Mouse (Mus musculus) lung, adult 2 months (tissue): ENCODE data around the gene Egln1. TPM values are rescaled to one million over a fixed set of nuclear protein-coding genes. Genes with fewer than 3 reads are reported as not detected.
A peak's percentile ranks its signal among the peaks of the same experiment; 100 is the strongest.

Source experiments
- DNase-seq: peaks from one replicate; pipeline ENCODE4 v3.0.0; 2022
- H3K4me1 ChIP-seq: fragments of 200-500 bp; 2 replicates; pipeline ENCODE4 v1.6.1; 2011; ENCODE audit warnings: low read length; ENCODE audit not compliant: control insufficient read depth, insufficient read depth
- H3K4me3 ChIP-seq: fragments of 200-500 bp; replicated peaks from 2 replicates; pipeline ENCODE3; 2011; ENCODE audit warnings: low read depth, mild to moderate bottlenecking, control low read depth, low read length; ENCODE audit errors: extremely low read depth
- CTCF ChIP-seq: fragments of 200-500 bp; IDR thresholded peaks from 2 replicates; pipeline ENCODE4 v1.5.1; 2011; ENCODE audit warnings: mild to moderate bottlenecking, low read length, control low read depth; ENCODE audit not compliant: insufficient read depth
- POLR2A ChIP-seq: fragments of 200-500 bp; IDR thresholded peaks from 2 replicates; pipeline ENCODE4 v1.6.1; 2011; ENCODE audit warnings: low read depth, mild to moderate bottlenecking, control low read depth, low read length, borderline replicate concordance; ENCODE audit errors: extremely low read depth
- WGBS: fragments of 180-500 bp; shearing (Covaris S2); methylation state at CpG from one replicate; pipeline ENCODE4 v1.1.7; 2018; 5-methylcytosine and 5-hydroxymethylcytosine counted together
- polyA plus RNA-seq: library from polyadenylated mRNA; depleted of rRNA; stranded (reverse); fragments of >200 nt; gene quantifications from 2 replicates; pipeline ENCODE4 v1.2.3, GENCODE M21; 2012; rRNA removed

Gene Egln1
- polyA plus RNA-seq: 33.7 and 40.2 TPM in 2 replicates

GRCm38 (mm10) chr8:124949209-124950068, at the start of gene Egln1:
Egln1 (minus strand) TSS chr8:124949324.
- Histone ChIP-seq H3K4me3 (peak within 1 kb of the TSS; percentile 95), H3K4me1 (peaks cover 14% of the 10 kb centered on the region)
- WGBS: 6% methylated on average over 64 of the region's 98 CpGs
- TF ChIP-seq POLR2A: peak; percentile 67; the same call in 1 of the 2 replicates
- TF ChIP-seq CTCF: no peak
- peak; percentile 77 for DNase-seq

- H3K4me1 ChIP-seq: no peaks in the 10 kb centered on the region
- TF ChIP-seq CTCF (no peak), POLR2A (no peak)
- no peak for DNase-seq
- H3K4me3 ChIP-seq: no peak overlapping the region
- 55% methylated on average over 2 of the region's 2 CpGs for WGBS
Observed at GRCm38 (mm10) chr8:124995776-124996175, 46.7 kb upstream of the Egln1 start.

GRCm38 (mm10) chr8:124991668-124991926, 42.5 kb upstream of the Egln1 start:
- Histone ChIP-seq H3K4me3 (no peak overlapping the region), H3K4me1 (no peaks in the 10 kb centered on the region)
- DNase-seq: no peak
- WGBS: 24% methylated on average over 6 of the region's 6 CpGs
- TF ChIP-seq CTCF (no peak), POLR2A (no peak)

- H3K4me1 ChIP-seq: no peaks in the 10 kb centered on the region
- 11% methylated on average over 17 of the region's 17 CpGs for WGBS
- TF ChIP-seq POLR2A: no peak
- no peak for TF ChIP-seq CTCF
- no peak for DNase-seq
- H3K4me3 ChIP-seq: no peak overlapping the region
Observed at GRCm38 (mm10) chr8:124990923-124991667, 42.0 kb upstream of the Egln1 start.

- 78% methylated on average over 8 of the region's 8 CpGs for whole genome bisulfite sequencing
- DNase-seq: no peak
- TF ChIP-seq CTCF: no peak
- TF ChIP-seq POLR2A: no peak
- Histone ChIP-seq H3K4me1 (no peaks in the 10 kb centered on the region), H3K4me3 (no peak overlapping the region)
Observed at GRCm38 (mm10) chr8:124980828-124981227, 31.7 kb upstream of the Egln1 start.

GRCm38 (mm10) chr8:124980036-124980435, 30.9 kb upstream of the Egln1 start:
- DNase-seq: no peak
- no peaks in the 10 kb centered on the region for H3K4me1 ChIP-seq
- 95% methylated on average over 3 of the region's 3 CpGs for WGBS
- 0 out of 2 replicates have a peak, but pooled peaks have one; percentile 13 for TF ChIP-seq CTCF
- TF ChIP-seq POLR2A: no peak
- H3K4me3 ChIP-seq: no peak overlapping the region

GRCm38 (mm10) chr8:124978026-124978425, 28.9 kb upstream of the Egln1 start:
- no peak for TF ChIP-seq POLR2A
- no peak for TF ChIP-seq CTCF
- no peak overlapping the region for H3K4me3 ChIP-seq
- WGBS: 74% methylated on average over 7 of the region's 7 CpGs
- DNase-seq: no peak
- no peaks in the 10 kb centered on the region for H3K4me1 ChIP-seq

- no peaks in the 10 kb centered on the region for H3K4me1 ChIP-seq
- H3K4me3 ChIP-seq: no peak overlapping the region
- DNase-seq: no peak
- WGBS: 86% methylated on average over 6 of the region's 6 CpGs
- TF ChIP-seq POLR2A: no peak
- no peak for TF ChIP-seq CTCF
Observed at GRCm38 (mm10) chr8:124976211-124976610, 27.1 kb upstream of the Egln1 start.

- WGBS: 64% methylated on average over 4 of the region's 4 CpGs
- no peak for DNase-seq
- TF ChIP-seq POLR2A (no peak), CTCF (no peak)
- no peaks in the 10 kb centered on the region for H3K4me1 ChIP-seq
- no peak overlapping the region for H3K4me3 ChIP-seq
Observed at GRCm38 (mm10) chr8:124974254-124974653, 25.1 kb upstream of the Egln1 start.
